Mouse (Mus musculus): ENCODE measurements around the gene Prss28.

- TF ChIP-seq POLR2A (IDR thresholded peaks at IDR 0.05; ENCODE audit: low read depth, low read length) (no peak), CTCF (IDR thresholded peaks at IDR 0.05; ENCODE audit: extremely low read depth, insufficient read depth, insufficient read length, insufficient replicate concordance) (peak; percentile 81; the same call in 1 of the 2 replicates)
Observed at GRCm38 (mm10) chr17:25333943-25334342, 25.5 kb downstream of the Prss28 start.
